Mouse (Mus musculus) left cerebral cortex, adult 11 months (tissue): ENCODE measurements around the gene Olfr1228.

Source experiments
- DNase-seq: peaks from one replicate; pipeline ENCODE4 v3.0.0; 2022; ENCODE audit warnings: low spot score

Olfr1228 gene

DNA sequence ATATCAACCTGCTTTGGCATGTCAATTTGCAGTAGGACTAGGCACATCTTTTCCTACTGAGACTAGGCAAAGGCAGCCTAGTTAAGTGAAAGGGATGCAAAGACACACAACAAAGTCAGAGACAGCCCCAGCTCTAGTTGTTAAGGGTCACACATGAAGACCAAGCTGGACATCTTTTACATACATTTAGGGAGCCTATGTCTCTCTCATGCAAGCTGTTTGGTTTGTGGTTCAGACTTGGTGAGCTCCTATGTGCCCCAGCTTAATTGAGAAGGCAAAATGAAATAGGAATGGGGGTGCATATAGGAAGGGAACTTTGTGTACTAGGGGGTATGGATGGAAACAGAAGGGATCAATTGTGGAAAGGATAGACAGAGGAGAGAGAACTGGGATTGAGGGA, at the start of gene Olfr1228:
TSS of gene Olfr1228 (minus strand) at position 101 of the 400 bp plus-strand sequence.
- no peak for DNase-seq

- DNase-seq: no peak
Observed at GRCm38 (mm10) chr2:89297168-89297567, 43.3 kb upstream of the Olfr1228 start, which contains the start of gene Olfr1230. TSS of gene Olfr1230 (minus strand) at chr2:89297268.

DNA sequence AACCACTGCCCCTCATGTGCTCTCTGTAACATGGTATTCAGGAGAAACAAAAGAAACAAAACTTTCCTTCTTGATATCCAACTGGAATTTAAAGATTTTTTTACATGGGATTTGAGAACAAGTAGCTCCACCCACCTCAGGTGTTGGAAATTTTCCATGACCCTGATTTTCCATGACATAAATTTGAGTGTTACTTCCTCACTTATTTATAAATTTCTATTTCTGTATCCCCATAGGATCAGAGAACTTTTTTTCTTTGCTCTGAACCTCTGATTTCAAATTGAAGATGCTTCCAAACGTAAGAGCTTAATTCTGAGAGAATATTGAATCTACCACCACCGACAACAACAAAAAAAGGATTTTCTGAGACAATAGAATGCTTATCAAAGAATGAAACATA, 34.1 kb upstream of the Olfr1228 start, which contains the start of gene Olfr1229:
TSS of gene Olfr1229 (minus strand) at position 101 of the 400 bp plus-strand sequence.
- no peak for DNase-seq

- DNase-seq: no peak
Observed at GRCm38 (mm10) chr2:89199948-89200347, 53.9 kb downstream of the Olfr1228 start, which contains the start of gene Olfr1226. TSS of gene Olfr1226 (minus strand) at chr2:89200048.
